Mouse (Mus musculus): Measurements from ENCODE around the gene Drd4. TPM values are rescaled to one million over a fixed set of nuclear protein-coding genes. Genes with fewer than 3 reads are reported as not detected.

The Drd4 gene
- total and polyA plus RNA-seq, 3 experiments: not detected

DNA sequence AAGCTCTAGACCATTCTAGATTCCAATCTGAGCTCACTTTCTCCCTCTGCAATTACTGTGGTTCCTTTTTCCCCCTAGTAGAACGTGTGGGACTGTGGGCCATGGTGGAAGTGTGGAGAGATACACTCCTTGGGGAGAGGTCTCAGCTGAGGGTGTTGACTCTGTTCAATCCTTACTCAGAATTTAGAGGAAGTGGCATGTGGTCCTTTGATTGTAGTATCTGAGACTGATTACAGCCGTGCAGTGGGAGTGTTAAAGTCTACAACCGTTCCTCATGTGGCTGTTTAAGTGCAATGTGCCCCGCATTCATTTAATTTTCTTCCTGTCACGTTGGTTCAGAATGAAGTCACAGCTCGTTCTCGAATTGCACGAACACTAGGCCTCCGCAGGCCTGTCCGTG, 35.6 kb upstream of the Drd4 start (continued):
- TF ChIP-seq ZC3H11A (IDR thresholded peaks at IDR 0.05; ENCODE audit: low read depth, low read length): no peak
- TF ChIP-seq SMC3 (IDR thresholded peaks at IDR 0.05; ENCODE audit: low read depth, low read length): no peak
- no peak for TF ChIP-seq TAL1 (IDR thresholded peaks at IDR 0.05; ENCODE audit: low read length)
- no peak for TF ChIP-seq UBTF (IDR thresholded peaks at IDR 0.05; ENCODE audit: borderline replicate concordance, insufficient read depth, low read depth, low read length)
- TF ChIP-seq RCOR1 (IDR thresholded peaks at IDR 0.05; ENCODE audit: low read depth, low read length): peak; percentile 44; the same call in 1 of the 2 replicates
- TF ChIP-seq BHLHE40 (IDR thresholded peaks at IDR 0.05; ENCODE audit: borderline replicate concordance, low read depth, low read length): no peak
- no peak for TF ChIP-seq TCF12 (IDR thresholded peaks at IDR 0.05; ENCODE audit: low read depth, low read length)
- TF ChIP-seq ETS1 (IDR thresholded peaks at IDR 0.05; ENCODE audit: low read depth, low read length): no peak
- TF ChIP-seq ZKSCAN1 (IDR thresholded peaks at IDR 0.05; ENCODE audit: low read depth, low read length): no peak
- no peak for TF ChIP-seq USF1 (IDR thresholded peaks at IDR 0.05; ENCODE audit: low read depth, low read length)
- TF ChIP-seq POLR2AphosphoS5 (IDR thresholded peaks at IDR 0.05; ENCODE audit: borderline replicate concordance, low read depth, low read length): no peak
- TF ChIP-seq USF2 (IDR thresholded peaks at IDR 0.05; ENCODE audit: borderline replicate concordance in 1 of 2, insufficient read depth in 1 of 2, low read depth in 1 of 2, low read length in 2 of 2): no peak
- no peak for TF ChIP-seq CHD2 (IDR thresholded peaks at IDR 0.05; ENCODE audit: low read length)
- no peak for TF ChIP-seq HCFC1 (IDR thresholded peaks at IDR 0.05; ENCODE audit: low read depth, low read length)
- TF ChIP-seq MXI1 (IDR thresholded peaks at IDR 0.05; ENCODE audit: low read depth, low read length): peak; percentile 66
- peak; percentile 33; the same call in 1 of the 2 replicates for TF ChIP-seq SIN3A (IDR thresholded peaks at IDR 0.05; ENCODE audit: low read length)
- no peak for TF ChIP-seq NELFE (IDR thresholded peaks at IDR 0.05; ENCODE audit: low read depth, low read length)

DNA sequence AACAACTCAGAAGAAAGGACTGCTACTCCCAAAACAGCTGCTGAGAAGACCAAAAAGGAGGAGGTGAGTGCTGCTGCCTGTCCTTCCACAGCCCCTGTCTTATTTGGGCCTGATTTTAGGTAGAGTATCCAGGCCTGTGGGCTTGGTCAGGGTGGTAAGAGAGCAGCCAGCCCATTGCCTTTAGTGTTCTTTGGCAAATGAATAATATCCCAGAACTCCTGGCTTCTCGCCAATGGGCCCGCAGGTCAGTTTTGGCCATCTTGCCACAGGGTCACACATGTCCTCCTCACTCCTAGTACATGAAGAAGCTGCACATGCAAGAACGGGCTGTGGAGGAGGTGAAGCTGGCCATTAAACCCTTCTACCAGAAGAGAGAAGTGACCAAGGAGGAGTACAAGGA, 30.3 kb upstream of the Drd4 start:
- Histone ChIP-seq H3K4me1 (ENCODE audit: control insufficient read depth in 1 of 2, insufficient read depth in 2 of 2, low read length in 2 of 2) (peaks cover under 1 to 1% of the 10 kb centered on the region in 2 experiments; a peak in 2 of 4 replicates), H3K4me3 (ENCODE audit: control insufficient read depth in 1 of 2, insufficient read depth in 1 of 2, low read depth in 2 of 2, low read length in 2 of 2) (no peak overlapping the region), H3K9ac (ENCODE audit: control insufficient read depth, low read depth, low read length, poor library complexity, severe bottlenecking) (no peak overlapping the region), H3K27ac (ENCODE audit: control insufficient read depth, low read depth, low read length) (no peak overlapping the region), H3K9me3 (replicated peaks; ENCODE audit: insufficient read depth, low read length) (no peaks in the 10 kb centered on the region), H3K79me2 (ENCODE audit: control insufficient read depth, insufficient read depth, low read length, poor library complexity) (no peaks in the 10 kb centered on the region), H3K27me3 (ENCODE audit: control insufficient read depth in 1 of 2, insufficient read depth in 2 of 2, low read length in 2 of 2) (no peaks in the 10 kb centered on the region), H3K36me3 (ENCODE audit: control insufficient read depth in 1 of 2, insufficient read depth in 2 of 2, low read length in 2 of 2) (peaks cover 0 to 12% of the 10 kb centered on the region in 2 experiments; a peak in 2 of 4 replicates)
- no peak for DNase-seq (ENCODE audit: low read depth, low spot score)
- TF ChIP-seq EP300 (IDR thresholded peaks at IDR 0.05; ENCODE audit: low read depth in 1 of 2, low read length in 2 of 2): no peak
- TF ChIP-seq GATA1 (IDR thresholded peaks at IDR 0.05; ENCODE audit: low read depth, low read length): no peak
